Mouse (Mus musculus) small intestine, adult 2 months (tissue): ENCODE measurements at regions not wholly inside any gene's neighbourhood (a gene's known extent, or its start where the extent isn't known, plus 50 kb on each side); places are given as distances from the start of the nearest gene placed in this dataset.

Experiments
- H3K27ac ChIP-seq: fragments of 200-500 bp; 2 replicates; pipeline ENCODE4 v1.5.1; 2012; ENCODE audit warnings: low read depth, low read length, control low read depth, inconsistent platforms; ENCODE audit not compliant: insufficient read depth
- H3K27me3 ChIP-seq: fragments of 200-500 bp; 2 replicates; pipeline ENCODE4 v1.6.1; 2012; ENCODE audit warnings: mild to moderate bottlenecking, moderate library complexity, low read length, inconsistent platforms; ENCODE audit not compliant: control insufficient read depth, insufficient read depth
- H3K36me3 ChIP-seq: fragments of 200-500 bp; 2 replicates; pipeline ENCODE4 v1.6.1; 2012; ENCODE audit warnings: mild to moderate bottlenecking, low read length, control low read depth, inconsistent platforms; ENCODE audit not compliant: control insufficient read depth, insufficient read depth
- H3K4me1 ChIP-seq: fragments of 200-500 bp; 2 replicates; pipeline ENCODE4 v1.6.1; 2012; ENCODE audit warnings: low read length, inconsistent platforms, mixed read lengths; ENCODE audit not compliant: control insufficient read depth, insufficient read depth, insufficient read length
- H3K4me3 ChIP-seq: fragments of 200-500 bp; 2 replicates; pipeline ENCODE4 v1.5.1; 2012; ENCODE audit warnings: low read depth, mild to moderate bottlenecking, control low read depth, inconsistent platforms, low read length, moderate library complexity
- CTCF ChIP-seq: fragments of 200-500 bp; IDR thresholded peaks from 2 replicates; pipeline ENCODE4 v1.5.1; 2012; ENCODE audit warnings: low read depth, mild to moderate bottlenecking, control low read depth, inconsistent platforms, low read length, moderate library complexity, mixed read lengths; ENCODE audit not compliant: insufficient replicate concordance, insufficient read length; ENCODE audit errors: extremely low read depth
- POLR2A ChIP-seq: fragments of 200-500 bp; IDR thresholded peaks from 2 replicates; pipeline ENCODE4 v1.6.1; 2012; ENCODE audit warnings: low read depth, mild to moderate bottlenecking, control low read depth, inconsistent platforms, low read length, moderate library complexity
- WGBS: fragments of 180-500 bp; shearing (Covaris S2); methylation state at CpG from one replicate; pipeline ENCODE4 v1.1.7; 2018; 5-methylcytosine and 5-hydroxymethylcytosine counted together

DNA sequence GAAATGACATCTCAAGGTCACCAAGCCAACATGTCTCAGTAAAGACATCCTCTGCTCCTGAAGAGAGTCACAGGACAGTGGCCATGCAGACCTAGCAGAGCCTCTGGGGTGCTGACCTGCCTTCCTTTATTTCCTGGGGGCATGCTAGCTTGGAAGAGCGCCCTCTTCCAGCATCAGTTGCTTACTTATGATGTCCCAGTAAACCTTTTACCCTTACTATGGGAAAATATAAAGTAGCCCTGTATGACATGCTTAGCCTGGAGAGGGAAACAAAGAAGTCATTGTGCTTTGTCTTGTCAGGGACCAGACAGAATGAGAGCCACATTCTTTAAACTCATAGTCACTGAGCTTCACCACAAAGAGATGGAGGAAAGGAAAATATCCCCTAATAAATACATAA lies 82.9 kb downstream of the Postn start:
- Histone ChIP-seq H3K27me3 (no peaks in the 10 kb centered on the region), H3K4me1 (no peaks in the 10 kb centered on the region), H3K27ac (no peak overlapping the region), H3K4me3 (no peak overlapping the region), H3K36me3 (no peaks in the 10 kb centered on the region)
- WGBS, result 69% methylated on average over 1 of the region's 1 CpGs
- TF ChIP-seq POLR2A, result no peak
- no peak for TF ChIP-seq CTCF

DNA sequence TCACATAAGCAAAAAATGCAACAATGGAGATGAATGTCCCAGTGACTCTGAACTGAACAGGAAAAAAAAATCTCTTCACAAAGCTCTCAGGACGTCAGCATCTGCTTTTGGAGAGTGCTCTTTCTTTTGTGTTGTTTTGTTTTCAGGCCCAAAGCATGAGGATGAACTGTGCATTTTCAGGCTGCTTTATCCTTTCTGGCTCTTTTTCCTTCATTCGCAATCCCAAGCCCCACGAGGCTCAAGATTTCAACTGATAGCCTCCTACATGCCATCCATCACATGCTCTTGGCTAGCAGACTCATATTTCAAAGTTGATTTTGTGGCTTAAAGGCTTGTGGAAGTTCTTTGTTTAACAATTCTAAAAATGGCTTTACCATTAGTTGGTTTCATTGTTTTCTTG lies 86.0 kb downstream of the Postn start:
- Histone ChIP-seq H3K36me3 (no peaks in the 10 kb centered on the region), H3K4me1 (no peaks in the 10 kb centered on the region), H3K27me3 (no peaks in the 10 kb centered on the region), H3K4me3 (no peak overlapping the region), H3K27ac (no peak overlapping the region)
- 46% methylated on average over 3 of the region's 3 CpGs for WGBS
- TF ChIP-seq POLR2A, result no peak
- TF ChIP-seq CTCF, result no peak

DNA sequence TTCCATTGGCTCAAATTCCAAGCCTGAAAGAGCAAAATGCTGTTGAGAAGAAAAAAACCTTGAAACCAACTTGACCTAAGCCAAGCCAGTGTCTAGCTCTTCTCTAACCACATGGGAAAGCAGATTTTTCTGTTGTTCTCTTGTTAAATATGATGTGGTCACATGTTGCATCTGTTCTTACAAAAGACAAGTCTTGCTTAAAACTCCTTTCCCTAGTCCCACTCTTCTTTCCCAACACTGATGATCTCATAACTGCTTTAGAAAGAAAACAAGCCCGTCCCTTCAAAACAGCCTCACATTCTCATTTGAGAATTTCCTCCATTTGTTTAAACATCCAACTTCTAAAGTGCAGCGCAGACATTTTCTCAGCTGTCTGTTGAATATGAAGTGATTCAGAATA lies 96.5 kb downstream of the Postn start:
- no peak for TF ChIP-seq POLR2A
- no peak for TF ChIP-seq CTCF
- WGBS, result 78% methylated on average over 2 of the region's 2 CpGs
- Histone ChIP-seq H3K27ac (no peak overlapping the region), H3K27me3 (no peaks in the 10 kb centered on the region), H3K4me3 (no peak overlapping the region), H3K4me1 (no peaks in the 10 kb centered on the region), H3K36me3 (no peaks in the 10 kb centered on the region)

DNA sequence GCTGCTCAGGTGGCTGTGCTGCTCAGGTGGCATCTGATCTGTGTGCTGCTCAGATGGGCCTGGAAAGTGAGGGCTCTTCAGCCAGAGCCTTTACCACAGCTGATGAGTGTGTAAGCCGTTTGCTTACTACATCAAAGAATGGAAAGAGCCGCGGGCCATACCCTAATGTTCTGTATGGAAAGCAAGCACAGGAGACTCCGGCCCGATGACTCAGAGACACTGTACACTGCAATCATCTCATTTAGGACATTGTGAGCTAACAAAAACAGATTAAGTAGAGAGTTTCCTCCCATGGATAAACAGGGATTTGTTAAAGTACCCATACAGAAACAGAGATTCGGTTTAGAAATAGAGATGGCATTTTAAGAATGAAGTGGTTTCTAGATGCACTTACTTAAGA lies 100.5 kb downstream of the Postn start:
- no peaks in the 10 kb centered on the region for H3K36me3 ChIP-seq
- no peaks in the 10 kb centered on the region for H3K4me1 ChIP-seq
- TF ChIP-seq POLR2A (no peak), CTCF (no peak)
- H3K4me3 ChIP-seq, result no peak overlapping the region
- no peak overlapping the region for H3K27ac ChIP-seq
- WGBS, result 80% methylated on average over 6 of the region's 6 CpGs
- no peaks in the 10 kb centered on the region for H3K27me3 ChIP-seq

DNA sequence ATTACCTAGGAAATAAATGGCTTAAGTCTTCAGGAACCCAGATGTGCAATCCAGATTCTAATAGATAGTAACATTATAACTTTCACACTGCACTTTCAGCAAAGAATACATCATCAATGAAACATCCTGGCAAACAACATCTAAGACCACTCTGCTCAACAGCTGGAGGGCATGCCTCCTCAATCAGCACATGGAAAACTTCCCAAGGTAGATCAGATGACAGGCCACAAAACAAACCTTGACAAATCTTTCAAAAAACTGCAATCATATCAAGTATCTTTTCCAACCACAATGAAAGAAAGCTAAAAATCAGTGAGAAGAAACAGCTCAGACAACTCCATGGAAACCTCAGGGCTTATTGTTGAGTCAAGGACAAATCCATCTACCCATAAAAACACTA lies 105.2 kb downstream of the Postn start:
- no peaks in the 10 kb centered on the region for H3K4me1 ChIP-seq

DNA sequence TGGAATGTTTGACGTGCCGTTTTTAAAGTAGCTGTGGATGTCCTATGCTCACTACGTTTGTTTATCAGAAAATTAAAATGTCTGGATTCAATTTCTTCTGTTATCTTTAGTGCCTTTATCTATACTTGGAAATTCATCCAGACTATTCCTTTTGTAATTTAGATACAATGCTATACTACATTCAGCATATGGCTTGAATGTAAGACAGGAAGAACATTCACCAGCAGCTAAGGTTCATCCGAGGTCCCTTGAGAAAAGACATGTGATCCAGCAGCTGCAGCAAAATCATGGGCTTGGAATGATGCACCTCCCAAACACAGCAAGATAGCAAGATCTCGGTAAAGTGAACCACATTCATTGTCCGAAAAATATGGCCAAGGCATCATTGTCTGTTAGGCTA lies 113.3 kb downstream of the Postn start:
- TF ChIP-seq POLR2A (no peak), CTCF (no peak)
- Histone ChIP-seq H3K27me3 (no peaks in the 10 kb centered on the region), H3K27ac (no peak overlapping the region), H3K4me1 (no peaks in the 10 kb centered on the region), H3K4me3 (no peak overlapping the region), H3K36me3 (no peaks in the 10 kb centered on the region)
- 75% methylated on average over 6 of the region's 6 CpGs for WGBS

More for the DNA sequence above, 105.2 kb downstream of the Postn start:
- no peaks in the 10 kb centered on the region for H3K36me3 ChIP-seq
- H3K27ac ChIP-seq, result no peak overlapping the region
- no peaks in the 10 kb centered on the region for H3K27me3 ChIP-seq
- no peak overlapping the region for H3K4me3 ChIP-seq
- TF ChIP-seq POLR2A, result no peak
- no peak for TF ChIP-seq CTCF

DNA sequence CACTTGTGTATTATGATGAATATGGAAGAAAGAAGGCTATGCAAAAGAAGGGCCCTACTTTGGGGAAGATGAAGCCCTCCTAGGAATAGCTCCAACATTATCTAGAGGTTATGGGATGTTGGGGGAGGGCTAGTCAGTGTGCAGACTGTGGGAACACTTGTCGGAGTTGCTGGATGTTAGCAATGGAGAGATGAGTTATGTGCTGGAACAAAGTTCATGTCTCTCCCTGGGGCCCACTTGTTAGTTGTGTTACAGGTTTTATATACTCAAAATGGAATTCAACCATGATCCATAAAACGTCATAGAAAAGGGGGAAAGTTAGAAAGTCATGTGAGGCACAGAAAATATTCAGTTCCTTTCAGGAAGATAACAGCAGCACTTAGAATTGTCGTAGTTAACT lies 115.0 kb downstream of the Postn start:
- Histone ChIP-seq H3K4me1 (no peaks in the 10 kb centered on the region), H3K27ac (no peak overlapping the region), H3K4me3 (no peak overlapping the region), H3K27me3 (no peaks in the 10 kb centered on the region), H3K36me3 (no peaks in the 10 kb centered on the region)
- no peak for TF ChIP-seq CTCF
- TF ChIP-seq POLR2A, result no peak
- WGBS, result 44% methylated on average over 3 of the region's 3 CpGs

DNA sequence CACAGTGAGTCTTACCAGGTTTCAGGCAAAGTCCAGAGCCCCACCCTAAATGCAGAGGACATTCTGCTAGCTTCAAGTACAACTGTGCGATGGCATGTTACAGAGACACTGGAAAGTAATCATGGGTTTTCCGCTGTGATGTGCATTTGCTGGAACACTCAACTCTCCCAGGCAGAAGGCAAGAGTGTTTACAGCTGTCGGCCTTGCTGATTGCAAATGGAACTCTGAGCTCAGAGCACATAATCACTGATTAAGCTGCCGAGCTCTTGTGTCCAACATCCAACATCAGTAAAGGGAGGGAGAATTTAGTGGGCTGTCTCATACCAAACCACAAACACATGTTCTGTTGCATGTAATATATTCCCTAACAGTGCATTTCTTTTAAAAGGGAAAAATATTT lies 117.1 kb downstream of the Postn start:
- TF ChIP-seq CTCF (no peak), POLR2A (no peak)
- H3K27ac ChIP-seq, result no peak overlapping the region
- 63% methylated on average over 4 of the region's 4 CpGs for WGBS

More for the DNA sequence above, 117.1 kb downstream of the Postn start:
- Histone ChIP-seq H3K4me3 (no peak overlapping the region), H3K27me3 (no peaks in the 10 kb centered on the region), H3K36me3 (no peaks in the 10 kb centered on the region), H3K4me1 (no peaks in the 10 kb centered on the region)
